Mouse (Mus musculus): Measurements from ENCODE around the gene Ldhb.
A peak's percentile ranks its signal among the peaks of the same experiment; 100 is the strongest.
"Not testable (repeated sequence)": the region's sequence is repeated elsewhere in the genome, so short reads cannot be mapped to it uniquely, and the experiment has no call there.

Ldhb gene

GRCm38 (mm10) chr6:142512902-142513301 is 5.1 kb upstream of the Ldhb start:
- no peak for DNase-seq (ENCODE audit: inconsistent ontology term)

GRCm38 (mm10) chr6:142511516-142512135 is 3.9 kb upstream of the Ldhb start:
- DNase-seq (ENCODE audit: inconsistent ontology term) = no peak

GRCm38 (mm10) chr6:142508663-142509062 is 906 bp upstream of the Ldhb start:
- no peak for DNase-seq (ENCODE audit: inconsistent ontology term)

GRCm38 (mm10) chr6:142507033-142507784 is 548 bp downstream of the Ldhb start:
- DNase-seq (ENCODE audit: inconsistent ontology term) = no peak

GRCm38 (mm10) chr6:142506338-142507032 is 1.3 kb downstream of the Ldhb start:
- peak; percentile 39 for DNase-seq (ENCODE audit: inconsistent ontology term)

- DNase-seq (ENCODE audit: inconsistent ontology term) = no peak
These were observed 4.2 kb downstream of the Ldhb start for GRCm38 (mm10) chr6:142503601-142504000.

GRCm38 (mm10) chr6:142502519-142503125 is 5.1 kb downstream of the Ldhb start:
- no peak for DNase-seq (ENCODE audit: inconsistent ontology term)

- DNase-seq (ENCODE audit: inconsistent ontology term) = not testable (repeated sequence)
These were observed 17.6 kb downstream of the Ldhb start for GRCm38 (mm10) chr6:142490114-142490513.

GRCm38 (mm10) chr6:142487638-142488037 is 20.1 kb downstream of the Ldhb start:
- DNase-seq (ENCODE audit: inconsistent ontology term) = no peak

- DNase-seq (ENCODE audit: inconsistent ontology term) = no peak
These were observed 22.2 kb downstream of the Ldhb start for GRCm38 (mm10) chr6:142485478-142486123.

- DNase-seq (ENCODE audit: inconsistent ontology term) = no peak
These were observed 30.5 kb downstream of the Ldhb start for GRCm38 (mm10) chr6:142477239-142477638.

- no peak for DNase-seq (ENCODE audit: inconsistent ontology term)
These were observed 35.0 kb downstream of the Ldhb start, which contains the start of gene Gys2 for GRCm38 (mm10) chr6:142472801-142473203. TSS of gene Gys2 (minus strand) at chr6:142473109.

- DNase-seq (ENCODE audit: inconsistent ontology term) = no peak
These were observed 36.6 kb downstream of the Ldhb start for GRCm38 (mm10) chr6:142471141-142471540.

- no peak for DNase-seq (ENCODE audit: inconsistent ontology term)
These were observed 38.2 kb downstream of the Ldhb start for GRCm38 (mm10) chr6:142469602-142470001.

- DNase-seq (ENCODE audit: inconsistent ontology term) = no peak
These were observed 45.6 kb downstream of the Ldhb start for GRCm38 (mm10) chr6:142462194-142462593.

- DNase-seq (ENCODE audit: inconsistent ontology term) = no peak
These were observed 48.6 kb downstream of the Ldhb start for GRCm38 (mm10) chr6:142459017-142459678.

- peak; percentile 19 for DNase-seq (ENCODE audit: inconsistent ontology term)
These were observed 49.7 kb downstream of the Ldhb start for GRCm38 (mm10) chr6:142458010-142458409.

- no peak for DNase-seq (ENCODE audit: inconsistent ontology term)
These were observed 52.3 kb downstream of the Ldhb start for GRCm38 (mm10) chr6:142455314-142455996.

GRCm38 (mm10) chr6:142453311-142453710 is 54.4 kb downstream of the Ldhb start:
- no peak for DNase-seq (ENCODE audit: inconsistent ontology term)

- DNase-seq (ENCODE audit: inconsistent ontology term) = peak; percentile 7
These were observed 56.4 kb downstream of the Ldhb start for GRCm38 (mm10) chr6:142451381-142451780.
